Mouse (Mus musculus) adrenal gland, postnatal 10 days (tissue): ENCODE data around the gene Fbxl20. TPM values are rescaled to one million over a fixed set of nuclear protein-coding genes. Genes with fewer than 3 reads are reported as not detected.

Source experiments
- DNase-seq: peaks from one replicate; pipeline ENCODE4 v3.0.0; 2021; ENCODE audit warnings: mixed read lengths
- total RNA-seq, 2 experiments: library from RNA; stranded (reverse); gene quantifications; 2 replicates each; pipeline ENCODE4 v1.2.3; 2021

Fbxl20 gene
- total RNA-seq, 2 experiments from 2014 or later: 29.5 to 33.0 TPM

- DNase-seq: peak; percentile 75
Observed at GRCm38 (mm10) chr11:98088224-98088623, 62.0 kb downstream of the Fbxl20 start.

- DNase-seq: no peak
Observed at GRCm38 (mm10) chr11:98086574-98086973, 63.6 kb downstream of the Fbxl20 start.

DNA sequence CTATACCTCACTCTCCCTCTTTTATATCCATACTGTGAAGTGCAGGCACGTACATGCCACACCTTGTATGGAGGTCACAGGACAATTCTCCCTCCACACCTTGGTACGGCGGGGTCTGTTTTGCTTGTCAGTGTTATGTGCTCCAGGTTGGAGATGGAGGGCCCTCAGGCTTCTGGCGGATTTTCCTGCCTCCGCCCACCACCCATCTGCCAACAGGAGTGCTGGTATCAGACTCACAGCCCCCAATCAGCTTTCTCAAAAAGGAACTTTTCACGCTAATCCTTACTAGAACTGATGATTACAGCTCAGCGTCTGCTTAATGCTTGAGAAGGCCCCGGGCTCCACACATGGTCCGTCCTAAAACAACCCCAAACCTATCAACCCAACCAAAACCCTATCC, 64.1 kb downstream of the Fbxl20 start:
- no peak for DNase-seq

DNA sequence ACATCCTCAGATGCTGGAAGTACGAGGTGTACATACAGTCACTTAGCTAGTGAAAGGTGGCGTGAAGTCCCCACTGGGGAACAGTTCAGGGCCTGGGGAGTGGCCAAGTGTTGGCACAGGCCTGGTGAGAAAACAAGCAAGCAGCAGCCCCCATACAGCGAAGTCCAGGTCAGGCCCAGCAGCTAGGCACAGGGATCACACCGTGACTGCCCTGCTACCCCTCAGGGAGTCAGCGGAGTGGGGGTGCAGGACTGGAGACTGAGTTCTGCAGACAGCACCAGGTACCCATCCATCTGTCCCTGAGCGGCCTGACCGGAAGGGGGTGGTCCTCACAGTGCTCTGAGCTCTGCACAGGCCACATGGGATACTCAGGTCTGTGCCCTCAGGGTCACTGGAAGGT, 67.5 kb downstream of the Fbxl20 start:
- DNase-seq: no peak

- no peak for DNase-seq
Observed at GRCm38 (mm10) chr11:98080450-98080849, 69.8 kb downstream of the Fbxl20 start.

- DNase-seq: no peak
Observed at GRCm38 (mm10) chr11:98077086-98077485, 73.1 kb downstream of the Fbxl20 start.

DNA sequence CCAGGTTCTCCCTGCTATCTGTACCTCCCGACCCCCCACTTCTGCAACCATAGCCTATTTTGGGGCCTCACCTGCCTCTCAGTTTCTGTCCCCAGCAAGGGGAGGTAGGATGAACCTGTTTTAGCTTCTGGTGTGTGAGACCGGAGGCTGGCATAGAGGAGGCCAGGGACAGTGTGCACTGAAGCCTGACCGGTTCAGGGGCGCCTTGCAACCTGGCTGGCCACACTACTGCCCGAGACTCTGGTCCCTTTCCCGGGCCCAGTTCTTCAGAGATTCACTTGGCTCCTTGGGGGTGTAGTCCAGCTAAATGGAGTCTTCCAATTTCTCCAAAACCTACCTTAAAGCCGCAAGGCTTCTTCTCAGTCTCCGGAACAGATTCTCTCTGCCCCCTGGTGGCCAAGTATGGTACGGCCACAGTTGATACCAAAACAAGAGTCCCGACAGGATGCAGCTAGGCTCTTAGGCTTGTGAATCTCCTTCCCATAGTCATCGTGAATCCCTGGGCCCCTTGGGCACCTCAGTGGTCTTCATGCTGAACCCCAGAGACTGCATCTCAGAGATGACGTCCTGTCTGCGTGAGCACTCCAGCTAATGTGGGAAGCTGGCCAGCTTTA, 74.9 kb downstream of the Fbxl20 start:
- DNase-seq: peak; percentile 95

DNA sequence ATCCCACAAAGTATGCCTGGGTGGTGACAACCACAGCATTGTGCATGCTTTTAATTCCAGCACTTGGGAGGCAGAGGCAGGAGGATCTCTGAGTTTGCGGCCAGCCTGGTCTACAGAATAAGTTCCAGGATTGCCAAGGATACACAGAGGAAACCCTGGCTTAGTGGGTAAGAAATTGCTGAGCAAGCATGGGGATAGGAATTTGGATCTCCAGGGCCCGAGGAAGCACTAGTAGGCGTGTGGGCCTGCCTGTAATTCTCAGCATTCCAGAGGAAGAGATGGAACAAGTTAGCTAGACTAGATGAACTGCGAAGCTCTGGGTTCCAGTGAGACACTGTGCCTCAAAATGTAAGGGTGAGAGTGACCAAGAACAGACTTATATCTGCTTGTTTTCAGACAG, 76.8 kb downstream of the Fbxl20 start:
- no peak for DNase-seq

GRCm38 (mm10) chr11:98067255-98067654, 82.9 kb downstream of the Fbxl20 start:
- DNase-seq: no peak

GRCm38 (mm10) chr11:98066201-98066600, 84.0 kb downstream of the Fbxl20 start:
- DNase-seq: no peak

DNA sequence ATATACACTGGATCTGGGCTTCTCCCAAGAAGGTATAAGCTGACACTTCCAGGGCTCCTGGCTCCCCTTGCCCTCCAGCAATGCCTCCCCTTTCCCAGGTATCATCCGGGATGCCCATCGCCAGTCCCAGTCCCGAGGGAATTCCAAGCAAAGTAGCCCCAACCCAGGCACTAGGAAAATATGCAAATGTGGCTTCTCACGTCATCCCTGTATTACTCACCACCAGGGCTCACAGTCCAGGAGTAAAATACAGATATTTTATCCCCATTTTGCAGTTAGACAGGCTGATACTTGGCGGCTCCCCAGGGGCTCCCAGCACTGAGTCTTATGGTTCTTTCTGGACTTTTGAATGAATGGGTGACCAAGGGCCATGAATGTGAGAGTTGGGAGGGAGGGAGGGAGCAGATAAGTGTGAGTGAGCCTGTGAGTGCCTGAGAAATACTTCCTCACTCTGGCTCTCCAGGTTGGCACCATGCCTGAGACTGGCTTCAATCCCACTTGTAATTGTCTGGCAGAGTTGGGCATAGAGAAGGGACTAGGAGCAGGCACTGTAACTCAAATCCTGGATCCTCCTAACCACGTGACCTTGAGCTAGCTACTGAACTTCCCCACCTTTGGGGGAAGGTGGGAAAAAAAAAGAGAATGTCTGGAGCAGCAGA, 88.2 kb downstream of the Fbxl20 start:
- DNase-seq: peak; percentile 85

DNA sequence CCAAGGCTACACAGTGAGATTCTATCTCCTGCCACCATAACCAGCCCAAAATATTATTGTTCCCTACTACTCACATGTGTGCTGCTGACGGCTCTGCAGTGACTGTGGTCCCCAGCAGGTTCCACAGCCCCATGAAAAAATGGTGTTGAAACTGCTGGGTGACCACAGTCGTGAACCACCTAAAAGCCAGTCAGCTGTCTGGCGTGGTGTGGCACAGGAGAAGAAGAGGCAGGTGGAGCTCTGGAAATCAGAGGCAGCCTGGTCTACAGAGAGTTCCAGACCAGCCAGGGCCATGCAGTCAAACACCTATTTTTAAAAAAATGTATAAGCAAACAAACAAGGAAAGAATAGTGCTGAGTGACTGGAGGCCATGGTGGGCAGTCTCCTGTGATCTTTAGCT, 88.8 kb downstream of the Fbxl20 start:
- DNase-seq: no peak

DNA sequence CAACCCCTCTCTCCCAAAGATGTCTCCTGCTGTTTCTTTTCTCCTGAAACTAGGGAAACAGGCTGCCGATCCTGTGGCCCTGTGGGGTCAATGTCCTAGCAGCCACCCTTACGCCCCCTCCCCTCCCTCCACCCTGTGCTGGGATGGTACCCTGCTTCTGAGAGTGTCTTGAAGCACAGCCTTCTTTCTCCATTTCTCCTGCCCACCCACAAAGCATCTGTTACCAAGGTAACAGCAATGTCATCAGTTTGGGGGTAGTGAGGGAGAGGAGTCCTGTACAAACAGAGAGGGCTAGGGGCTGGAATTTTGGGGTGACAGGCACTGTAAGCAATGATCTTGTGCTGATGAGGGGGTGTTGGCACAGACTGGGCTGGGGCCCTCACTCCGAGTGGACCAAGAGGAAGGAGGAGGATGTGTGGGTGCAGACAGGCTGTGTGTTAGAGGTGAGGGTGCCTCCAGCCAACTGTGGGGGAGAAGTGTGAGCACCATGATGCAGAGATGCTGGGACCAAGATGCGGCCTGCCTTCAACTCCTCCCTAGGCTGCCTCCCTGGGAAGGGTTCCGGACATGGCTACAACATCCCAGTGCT, 90.0 kb downstream of the Fbxl20 start:
- DNase-seq: no peak

GRCm38 (mm10) chr11:98059662-98060061, 90.5 kb downstream of the Fbxl20 start:
- DNase-seq: peak; percentile 74

GRCm38 (mm10) chr11:98057998-98058397, 92.2 kb downstream of the Fbxl20 start:
- peak; percentile 47 for DNase-seq

DNA sequence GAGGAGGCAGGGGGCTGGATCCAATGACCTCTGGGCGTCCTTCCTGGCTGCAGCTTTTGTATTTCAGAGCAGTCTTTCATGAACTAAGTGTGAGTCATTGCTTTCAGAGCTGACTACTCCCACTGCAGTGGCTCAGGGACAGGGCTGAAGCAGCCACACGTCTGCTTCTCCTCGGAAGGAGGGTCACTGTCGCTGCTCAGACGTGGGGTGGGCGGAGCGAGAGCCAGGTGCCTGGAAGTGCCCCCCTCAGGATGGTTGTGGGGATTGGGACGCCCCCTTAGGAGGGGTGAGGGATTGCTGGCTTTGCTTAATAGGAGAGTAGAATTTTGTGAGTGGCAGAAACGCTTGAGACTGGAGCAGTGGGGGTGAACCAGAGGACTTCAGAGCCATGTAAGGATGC, 92.7 kb downstream of the Fbxl20 start:
- DNase-seq: peak; percentile 46

GRCm38 (mm10) chr11:98052989-98053834, 97.0 kb downstream of the Fbxl20 start, which contains the start of gene Stac2:
Stac2 (minus strand) TSS chr11:98053462.
- peak; percentile 83 for DNase-seq

- no peak for DNase-seq
Observed at GRCm38 (mm10) chr11:98052129-98052988, 97.8 kb downstream of the Fbxl20 start.

DNA sequence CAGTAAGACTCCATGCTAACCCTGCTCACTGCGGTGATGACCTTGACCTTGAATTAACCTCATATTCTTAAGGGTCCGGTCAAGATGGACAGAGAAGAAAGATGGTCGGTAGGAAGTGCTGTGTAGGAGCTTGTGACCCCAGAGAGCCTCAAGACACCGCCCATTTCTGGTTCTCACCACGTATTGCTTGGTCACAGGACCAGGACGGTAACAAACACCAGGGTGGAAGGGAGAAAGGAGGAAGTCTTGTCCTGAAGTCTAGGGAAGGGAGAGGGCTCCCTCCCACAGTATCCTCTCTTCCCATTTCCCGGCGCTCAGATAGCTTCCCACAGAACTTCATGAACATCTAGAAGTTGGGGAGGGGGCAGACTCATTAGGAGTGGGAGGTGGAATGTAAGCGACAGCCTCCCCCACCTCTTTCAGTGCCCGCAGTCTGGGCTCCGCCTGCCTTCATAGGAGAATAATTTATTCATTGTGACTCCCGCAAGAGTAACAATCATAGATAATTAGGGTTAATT, 98.5 kb downstream of the Fbxl20 start:
- DNase-seq: no peak

DNA sequence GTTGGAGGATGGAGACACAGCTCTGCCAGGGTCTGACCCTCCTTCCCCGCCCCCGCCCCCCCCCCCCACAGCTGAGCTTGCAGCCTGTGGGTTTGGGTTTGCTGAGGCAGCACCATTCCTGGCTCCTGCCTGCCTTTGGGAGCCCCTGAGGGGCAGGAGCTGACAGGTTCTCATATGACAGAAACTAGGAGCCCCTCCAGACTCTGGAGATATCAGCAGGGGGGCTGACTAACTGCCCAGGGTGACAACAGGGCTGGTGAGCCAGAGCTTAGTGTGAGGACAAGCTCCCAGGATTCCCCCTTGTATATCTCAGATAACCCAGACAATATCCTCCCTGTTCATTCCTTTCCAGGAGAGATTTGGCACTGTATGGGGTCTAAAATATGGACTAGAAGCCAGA, 99.3 kb downstream of the Fbxl20 start:
- no peak for DNase-seq

DNA sequence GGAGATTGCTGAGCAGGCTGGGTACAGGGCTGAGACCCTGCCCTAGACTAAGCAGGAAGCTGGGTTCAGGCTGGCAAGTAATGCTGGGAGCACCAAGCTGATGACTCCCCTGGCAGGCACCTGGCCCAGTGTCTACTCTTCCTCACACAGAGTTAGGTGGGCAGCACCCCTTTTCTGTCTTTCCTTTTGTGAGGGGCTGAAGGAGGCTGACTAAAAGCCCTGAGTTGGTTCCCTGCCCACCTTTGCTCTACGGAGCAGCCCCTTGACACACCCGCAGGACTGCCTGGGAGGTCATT, 99.7 kb downstream of the Fbxl20 start:
- DNase-seq: no peak
